Mouse (Mus musculus) adrenal gland (tissue): ENCODE data around the gene Ephb1.

ENCODE experiments used
- intact Hi-C: fragments of 180-260 bp; cut with DNase I; formaldehyde crosslinking; loops from one replicate; pipeline ENCODE4 v1.15.1; 2025

Gene Ephb1

GRCm38 (mm10) chr9:101996183-101996582 is 358.3 kb downstream of the Ephb1 start:
- intact Hi-C loops: no loop called here

- intact Hi-C loops: no loop called here
Observed at GRCm38 (mm10) chr9:101995423-101996156, 358.9 kb downstream of the Ephb1 start.

DNA sequence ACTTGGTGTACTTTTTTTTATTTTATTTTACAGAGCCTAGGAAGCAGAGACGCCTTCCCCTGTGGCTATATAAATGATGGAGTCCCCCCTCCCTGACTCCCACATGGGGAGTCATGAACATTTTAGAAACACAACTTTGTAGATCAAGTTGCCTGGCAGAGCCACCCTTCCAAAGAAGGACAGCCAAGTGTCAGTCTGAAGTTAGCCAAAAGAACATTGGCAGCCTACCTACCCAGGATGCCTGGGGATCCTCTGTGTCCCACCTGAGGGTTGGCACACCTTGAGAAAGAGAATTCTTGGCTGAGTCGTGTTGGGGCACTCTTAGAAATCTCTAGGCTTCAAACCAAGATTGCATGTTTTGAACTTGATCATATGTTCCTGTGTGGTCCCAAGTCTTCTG is 360.4 kb downstream of the Ephb1 start:
- intact Hi-C loops: no loop called here

DNA sequence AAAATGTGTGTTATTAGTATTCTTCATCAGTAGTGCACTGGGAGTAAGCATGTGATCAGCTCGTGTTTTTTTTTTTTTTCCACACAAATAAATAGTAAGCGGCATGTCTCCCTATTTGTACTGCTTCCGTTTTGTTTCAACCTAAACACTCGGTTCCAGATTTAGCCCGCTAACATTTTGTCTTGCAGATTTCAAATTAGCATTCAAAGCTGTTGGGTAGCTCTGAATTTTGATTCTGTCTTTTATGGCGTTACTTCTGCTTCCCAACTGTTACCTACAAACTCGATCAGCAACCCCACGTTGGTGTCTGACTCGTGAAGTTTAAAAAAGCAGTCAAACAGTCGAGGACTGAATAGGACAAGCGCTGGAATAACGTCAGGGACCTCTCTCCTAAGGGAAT is 363.7 kb downstream of the Ephb1 start:
- intact Hi-C loops: no loop called here

DNA sequence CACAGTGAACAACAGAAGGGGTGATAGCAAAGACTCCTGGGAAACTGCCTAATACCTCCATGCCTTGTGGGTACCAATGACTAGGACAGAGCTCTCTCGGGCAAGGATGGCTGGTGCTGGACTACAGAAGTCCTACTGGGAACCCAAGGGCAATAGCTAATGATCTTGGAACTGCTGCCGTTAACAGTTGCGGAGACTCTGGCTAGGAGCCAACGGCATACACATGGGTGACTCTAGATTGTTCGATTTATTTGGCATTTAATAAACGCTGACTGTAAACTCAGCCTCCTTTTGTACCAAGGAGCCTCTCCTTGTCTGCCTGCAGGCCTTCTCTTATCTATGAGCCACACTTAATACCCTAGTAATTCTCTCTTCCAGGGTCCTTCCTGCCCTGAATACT is 364.5 kb downstream of the Ephb1 start:
- intact Hi-C loops: no loop called here

DNA sequence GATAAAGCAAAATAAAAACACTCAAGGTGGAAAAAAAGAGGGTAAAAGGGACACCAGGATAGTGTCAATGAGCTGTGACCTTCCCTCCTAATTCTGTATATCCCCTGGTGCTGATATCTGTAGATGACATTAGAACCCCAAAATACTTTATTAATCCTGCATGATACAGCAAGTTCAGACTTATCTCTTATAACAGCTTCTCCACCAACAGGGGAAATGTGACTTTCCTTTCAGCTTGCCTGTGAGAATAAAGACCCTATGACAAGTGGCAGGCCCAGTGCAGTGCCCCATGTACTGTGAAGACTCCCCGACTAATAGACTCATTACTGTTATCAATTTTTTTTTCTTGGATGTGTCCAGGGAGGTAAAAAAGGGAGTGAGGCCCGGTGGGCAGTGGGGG is 367.6 kb downstream of the Ephb1 start:
- intact Hi-C loops: no loop called here

DNA sequence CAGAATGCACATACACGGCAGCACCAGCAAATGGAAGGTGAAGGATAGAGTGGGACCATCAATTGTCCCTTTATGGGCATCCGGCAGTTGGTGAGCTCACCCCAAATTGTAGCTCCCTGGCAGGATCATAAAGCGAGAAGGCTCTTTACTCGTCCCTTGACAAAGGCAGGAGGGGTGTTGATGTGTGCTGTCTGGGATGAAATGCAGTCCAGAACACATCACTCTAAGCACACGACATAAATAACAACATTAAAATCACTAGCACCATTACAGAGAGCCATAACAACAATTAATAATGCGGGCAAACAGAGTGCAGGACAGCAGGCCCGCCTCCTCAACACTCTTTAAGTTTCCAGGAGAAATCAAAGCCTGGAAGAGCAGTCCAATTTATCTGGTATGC is 372.1 kb downstream of the Ephb1 start:
- intact Hi-C loops: no loop called here

DNA sequence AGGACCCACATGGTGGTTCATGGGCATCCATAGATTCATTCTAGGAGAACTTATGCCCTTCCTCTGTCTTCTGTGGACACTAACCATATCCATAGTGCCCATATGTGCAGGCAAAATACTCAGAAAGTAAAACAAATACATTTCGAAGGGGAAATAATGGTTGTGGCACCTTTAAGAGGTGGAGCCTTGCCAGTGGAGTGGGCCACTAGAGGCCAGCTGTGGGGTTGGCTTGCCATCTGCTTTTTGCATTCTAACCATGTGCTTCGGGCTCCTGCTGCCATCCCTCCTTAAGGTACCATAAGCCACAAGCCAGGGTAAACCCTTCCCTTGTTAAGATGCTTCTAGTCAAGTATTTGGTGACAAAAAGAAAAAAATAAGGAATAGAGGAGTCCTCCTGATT is 373.3 kb downstream of the Ephb1 start:
- intact Hi-C loops: no loop called here

GRCm38 (mm10) chr9:101976884-101977465 is 377.5 kb downstream of the Ephb1 start:
- intact Hi-C loops: no loop called here

DNA sequence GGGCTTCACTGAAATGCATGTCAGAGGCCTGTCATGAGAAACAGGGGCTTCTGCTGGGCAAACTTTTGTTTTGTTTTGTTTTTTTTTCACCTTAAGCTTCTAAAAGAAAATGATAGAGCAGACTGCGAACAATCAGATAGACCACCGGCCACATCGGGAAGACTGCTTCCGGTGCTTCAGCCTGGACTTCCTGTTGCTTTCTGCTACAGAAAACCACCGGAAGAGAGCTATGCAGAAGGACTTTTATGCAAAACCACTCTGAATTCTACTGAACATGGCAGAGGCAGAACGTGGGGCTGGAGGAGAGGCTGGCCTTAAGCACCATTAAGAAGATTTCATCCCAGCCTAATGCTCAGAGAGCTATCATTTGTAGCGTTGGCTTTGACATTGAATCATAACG is 382.2 kb downstream of the Ephb1 start:
- intact Hi-C loops: no loop called here

GRCm38 (mm10) chr9:101971806-101972205 is 382.7 kb downstream of the Ephb1 start:
- intact Hi-C loops: no loop called here

DNA sequence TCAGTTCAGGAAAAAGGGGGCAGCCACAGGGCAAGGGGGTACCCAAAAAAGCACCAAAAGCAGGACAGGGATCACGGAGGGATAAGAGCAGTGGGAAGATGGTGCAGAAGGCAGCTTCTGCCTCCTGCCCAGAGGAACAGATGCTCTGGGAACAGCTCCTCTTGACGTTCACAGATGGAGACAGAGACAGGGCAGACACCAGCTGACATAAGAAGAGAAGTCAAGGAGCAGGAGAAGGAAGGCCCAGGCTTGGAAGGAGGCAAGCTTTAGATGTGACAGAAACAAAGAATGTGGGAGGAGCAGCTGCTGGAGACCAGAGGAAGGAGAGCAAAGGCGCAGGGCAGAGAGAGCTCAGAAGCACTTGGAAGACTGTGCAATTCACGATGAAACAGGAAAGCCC is 398.3 kb downstream of the Ephb1 start:
- intact Hi-C loops: no loop called here

GRCm38 (mm10) chr9:101954529-101954928 is 400.0 kb downstream of the Ephb1 start:
- intact Hi-C loops: no loop called here

DNA sequence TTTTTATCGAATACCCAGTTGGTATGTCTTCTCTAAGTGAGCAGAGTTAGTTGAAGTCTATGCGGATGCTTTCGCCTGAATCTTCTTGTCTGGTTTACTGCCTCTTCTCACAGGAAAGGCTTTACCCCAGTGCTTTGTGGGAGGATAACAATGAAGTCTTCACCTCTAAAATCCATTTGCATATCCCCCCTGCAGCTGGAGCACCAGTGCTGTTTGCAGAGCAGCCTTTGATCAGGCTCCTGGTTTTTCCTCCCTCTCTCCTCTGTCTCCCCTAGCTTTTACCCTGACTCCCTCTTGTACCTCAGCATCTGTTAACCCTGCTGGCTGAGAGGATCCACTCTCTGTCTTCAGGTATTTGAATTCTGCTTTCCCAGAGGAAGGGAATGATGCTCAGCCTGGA is 404.4 kb downstream of the Ephb1 start:
- intact Hi-C loops: no loop called here

DNA sequence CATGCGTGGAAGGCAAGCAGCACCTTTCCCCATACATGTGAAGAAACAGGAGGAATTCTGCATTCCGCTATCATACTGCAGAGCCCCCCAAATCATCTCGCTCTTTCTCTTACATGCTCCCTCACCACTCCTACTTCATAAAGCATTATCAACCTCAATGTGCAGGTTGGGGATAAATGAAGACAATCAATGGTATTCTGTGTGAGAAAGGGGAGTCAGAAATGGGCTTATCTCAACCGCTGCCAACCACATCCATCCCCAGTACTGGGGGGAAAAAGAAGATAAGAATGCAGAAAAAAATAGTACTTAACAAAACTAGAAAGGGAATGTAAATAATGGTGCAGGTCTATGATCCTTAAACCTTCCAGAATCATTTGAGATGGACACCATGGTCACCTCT is 408.7 kb downstream of the Ephb1 start:
- intact Hi-C loops: no loop called here

DNA sequence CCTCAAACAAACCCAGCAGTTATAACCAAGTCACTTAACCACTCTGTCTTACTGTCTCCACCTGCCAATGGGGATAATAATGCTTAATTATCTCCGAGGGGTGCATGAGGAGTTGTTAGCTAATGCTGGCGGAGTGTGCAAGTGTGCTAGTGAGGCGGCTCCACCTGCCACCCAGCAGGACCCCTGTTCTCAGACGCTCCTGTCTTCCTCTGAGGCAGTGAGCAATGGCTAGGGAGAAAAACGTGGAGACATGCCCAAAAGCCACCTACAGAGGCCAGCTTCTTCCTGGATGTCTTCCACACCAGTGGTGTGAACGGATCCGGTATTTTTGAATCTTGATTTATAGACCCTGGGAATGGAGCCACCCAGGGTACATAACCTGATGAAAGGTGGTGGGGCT is 409.2 kb downstream of the Ephb1 start:
- intact Hi-C loops: no loop called here

DNA sequence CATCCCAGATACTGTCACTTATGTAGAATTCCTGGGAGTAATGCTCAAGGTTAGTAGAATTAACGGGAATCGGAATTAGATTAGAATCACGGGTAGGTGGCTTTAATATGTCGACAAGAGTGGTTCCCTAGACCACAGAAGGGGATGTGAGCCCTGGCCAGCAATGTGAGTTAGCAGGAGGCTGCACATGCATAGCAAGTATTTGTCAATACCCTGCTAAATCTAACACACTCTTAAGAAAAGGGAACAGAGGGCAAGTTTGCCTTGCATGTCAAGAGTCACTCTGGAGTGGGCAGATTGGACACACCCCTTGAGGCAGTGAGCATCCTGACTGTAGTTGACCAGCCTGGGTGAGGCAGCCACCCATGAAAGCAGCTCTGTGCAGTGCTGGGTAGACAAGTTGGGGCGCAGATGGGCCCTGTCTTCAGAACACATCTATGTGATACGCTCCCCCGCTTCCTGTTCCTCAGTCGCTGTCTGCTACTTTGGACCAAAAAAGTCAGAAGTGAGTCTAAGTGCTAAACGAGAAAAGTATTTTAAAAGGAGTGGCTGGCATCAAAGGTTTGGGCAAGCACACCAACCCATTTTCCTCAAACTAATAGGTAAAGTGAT is 412.3 kb downstream of the Ephb1 start:
- intact Hi-C loops: no loop called here

GRCm38 (mm10) chr9:101940182-101940581 is 414.3 kb downstream of the Ephb1 start:
- intact Hi-C loops: no loop called here

DNA sequence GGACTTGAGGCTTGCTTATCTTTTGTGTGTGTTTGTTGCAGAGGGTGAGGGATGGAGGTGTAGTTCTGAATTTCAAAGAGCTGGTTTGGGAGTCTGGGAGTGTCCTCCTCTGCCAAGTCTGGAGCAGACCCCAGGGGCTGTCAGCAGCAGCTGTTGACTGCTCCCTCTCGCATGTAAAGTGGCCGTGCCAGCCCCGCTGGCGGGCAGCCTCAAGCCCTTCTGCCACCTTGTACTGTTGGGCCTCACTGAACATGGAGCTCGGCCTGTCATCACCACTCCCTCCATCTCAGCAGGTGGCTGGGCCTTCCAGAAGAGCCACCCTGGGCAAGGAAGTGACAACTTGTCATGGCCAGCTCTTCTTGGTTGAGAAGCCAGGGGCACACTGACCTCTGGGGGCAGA is 415.5 kb downstream of the Ephb1 start:
- intact Hi-C loops: no loop called here

DNA sequence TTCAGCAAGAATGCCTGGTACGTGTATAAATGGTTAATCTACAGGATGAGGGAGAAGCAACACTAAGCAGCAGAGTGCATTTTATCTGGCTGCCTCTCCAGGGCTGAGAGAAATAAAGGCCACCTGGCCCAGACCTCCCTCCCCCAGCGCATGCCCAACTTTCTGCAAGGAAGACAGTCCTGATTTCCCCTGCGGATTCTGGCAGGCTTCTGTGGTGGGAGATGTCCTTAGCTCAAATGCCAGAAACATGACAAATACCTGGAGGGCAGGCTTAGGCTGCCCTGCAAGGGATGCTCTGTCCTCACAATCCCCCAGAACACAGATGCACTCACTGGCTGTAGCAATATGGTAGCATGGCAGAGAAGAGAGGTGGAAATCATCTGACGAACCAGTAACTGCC is 416.4 kb downstream of the Ephb1 start:
- intact Hi-C loops: no loop called here

- intact Hi-C loops: no loop called here
Observed at GRCm38 (mm10) chr9:101934887-101935286, 419.6 kb downstream of the Ephb1 start.

DNA sequence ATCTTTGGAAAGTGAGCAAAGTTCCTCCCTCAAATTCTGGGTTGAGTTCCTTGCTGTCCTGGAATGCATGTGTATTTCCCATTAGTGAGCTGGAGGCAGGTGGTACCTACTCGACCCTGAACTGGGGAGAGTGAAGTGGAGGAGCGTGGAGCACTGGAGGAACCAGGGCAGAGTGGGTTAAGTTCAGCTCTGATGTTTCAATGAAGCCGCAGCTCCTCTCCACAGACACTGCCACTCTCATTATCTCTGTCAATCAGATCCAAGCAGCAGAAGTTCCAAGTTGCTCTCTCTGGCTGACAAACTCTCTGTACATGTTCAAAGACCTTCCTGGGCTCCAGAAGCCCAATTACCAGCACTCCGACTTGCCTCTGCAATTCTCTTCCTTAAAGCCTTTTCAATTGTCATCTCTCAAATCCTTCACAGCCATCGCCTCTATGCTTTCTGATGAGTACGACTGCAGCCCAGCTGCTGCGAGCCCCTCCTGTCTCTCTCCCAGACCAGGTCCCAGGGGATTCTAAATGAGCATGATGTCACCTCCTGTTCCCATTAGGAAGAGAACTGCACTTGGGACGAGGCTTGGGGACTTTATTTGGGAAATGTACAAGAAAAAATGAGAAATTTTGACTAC is 420.4 kb downstream of the Ephb1 start:
- intact Hi-C loops: no loop called here

DNA sequence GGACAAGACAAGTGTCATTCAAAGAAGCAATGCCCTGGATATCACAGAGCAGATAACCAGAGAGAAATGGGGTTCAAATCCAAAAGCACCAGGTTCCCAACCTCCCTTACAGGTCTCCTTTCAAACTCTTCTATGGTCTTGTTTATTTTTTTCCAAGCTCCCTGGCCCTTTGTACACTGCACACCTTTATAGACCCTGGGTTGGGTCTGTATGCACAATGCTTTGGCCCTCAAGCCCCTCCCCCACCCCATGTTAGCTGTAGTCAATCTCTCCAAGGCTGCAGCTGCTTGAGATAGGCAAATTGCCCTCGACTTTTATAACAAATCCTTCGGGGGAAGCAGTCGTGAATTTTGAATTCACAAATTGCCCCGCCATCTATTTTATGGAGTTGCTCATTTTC is 429.7 kb downstream of the Ephb1 start:
- intact Hi-C loops: no loop called here
